Mouse (Mus musculus) c-Kit-positive CD71-positive TER-119-positive erythroid progenitor cells, embryonic 14.5 days (primary cell): ENCODE results near the gene Capn1.

Experiments
- DNase-seq: peaks from one replicate; pipeline ENCODE4 v3.0.0-alpha.2; 2013; ENCODE audit warnings: low spot score

Gene Capn1

DNA sequence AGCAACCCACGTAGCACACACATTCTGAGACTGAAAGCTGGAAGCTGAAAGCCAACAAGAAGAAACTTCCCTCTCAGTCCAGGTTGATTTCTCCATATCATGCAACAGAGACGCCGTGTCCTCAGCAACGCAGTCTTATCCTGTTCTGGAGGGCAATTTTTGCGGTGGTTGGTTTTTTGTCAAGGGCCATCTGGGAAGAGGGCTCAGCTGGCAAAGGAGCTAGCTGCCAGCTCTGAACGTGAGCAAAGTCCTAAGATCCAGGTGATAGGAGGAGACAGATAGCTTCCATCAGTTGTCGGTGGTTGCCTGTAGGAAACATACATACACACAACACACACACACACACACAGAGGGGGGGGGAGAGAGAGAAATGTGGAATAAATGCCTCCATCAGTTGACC lies 22.6 kb upstream of the Capn1 start:
- DNase-seq: no peak

DNA sequence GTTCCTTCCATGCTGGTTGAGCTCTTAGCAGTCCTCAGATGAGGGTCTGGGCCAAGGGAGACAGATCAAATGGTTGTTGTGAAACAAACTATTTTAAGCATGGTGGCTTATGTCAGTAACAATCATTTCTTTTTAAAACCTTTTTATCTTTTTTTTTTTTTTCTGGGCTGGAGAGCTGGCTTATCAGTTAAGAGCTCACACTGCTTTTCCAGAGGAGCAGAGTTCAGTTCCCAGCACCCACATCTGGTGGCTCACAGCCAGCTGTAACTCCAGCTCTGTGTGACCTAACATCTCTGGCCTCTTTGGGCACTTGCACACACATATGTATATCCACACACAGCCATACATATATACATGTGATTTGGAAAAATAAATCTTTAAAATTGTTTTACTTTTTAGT lies 22.0 kb upstream of the Capn1 start:
- DNase-seq: no peak

DNA sequence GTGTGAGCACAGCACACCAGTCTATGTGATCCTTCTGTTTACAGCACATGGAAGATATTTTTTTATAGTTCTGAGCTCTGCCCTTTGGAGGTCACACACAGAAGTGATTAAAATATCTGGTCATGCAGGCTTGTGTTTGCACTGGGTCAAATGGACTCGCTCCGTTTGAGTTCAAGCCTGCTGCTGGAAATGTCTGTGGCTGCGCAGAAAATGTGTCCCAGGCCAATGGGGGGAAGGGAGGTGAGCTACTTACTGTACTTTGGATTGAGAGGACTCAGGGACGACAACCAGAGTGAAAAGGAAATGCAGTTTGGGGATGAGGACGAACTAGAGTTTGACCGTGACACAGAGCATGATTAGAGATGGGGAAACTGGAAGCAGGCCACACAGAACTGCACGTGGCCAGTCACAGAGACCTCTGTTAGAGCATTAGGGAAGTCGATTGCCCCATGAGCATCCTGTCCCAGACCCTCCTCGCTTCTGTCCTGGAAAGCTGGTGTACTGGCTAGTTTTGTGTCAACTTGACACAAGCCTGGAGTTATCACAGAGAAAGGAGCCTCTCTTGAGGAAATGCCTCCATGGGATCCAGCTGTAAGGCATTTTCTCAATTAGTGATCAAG lies 20.4 kb upstream of the Capn1 start:
- no peak for DNase-seq

DNA sequence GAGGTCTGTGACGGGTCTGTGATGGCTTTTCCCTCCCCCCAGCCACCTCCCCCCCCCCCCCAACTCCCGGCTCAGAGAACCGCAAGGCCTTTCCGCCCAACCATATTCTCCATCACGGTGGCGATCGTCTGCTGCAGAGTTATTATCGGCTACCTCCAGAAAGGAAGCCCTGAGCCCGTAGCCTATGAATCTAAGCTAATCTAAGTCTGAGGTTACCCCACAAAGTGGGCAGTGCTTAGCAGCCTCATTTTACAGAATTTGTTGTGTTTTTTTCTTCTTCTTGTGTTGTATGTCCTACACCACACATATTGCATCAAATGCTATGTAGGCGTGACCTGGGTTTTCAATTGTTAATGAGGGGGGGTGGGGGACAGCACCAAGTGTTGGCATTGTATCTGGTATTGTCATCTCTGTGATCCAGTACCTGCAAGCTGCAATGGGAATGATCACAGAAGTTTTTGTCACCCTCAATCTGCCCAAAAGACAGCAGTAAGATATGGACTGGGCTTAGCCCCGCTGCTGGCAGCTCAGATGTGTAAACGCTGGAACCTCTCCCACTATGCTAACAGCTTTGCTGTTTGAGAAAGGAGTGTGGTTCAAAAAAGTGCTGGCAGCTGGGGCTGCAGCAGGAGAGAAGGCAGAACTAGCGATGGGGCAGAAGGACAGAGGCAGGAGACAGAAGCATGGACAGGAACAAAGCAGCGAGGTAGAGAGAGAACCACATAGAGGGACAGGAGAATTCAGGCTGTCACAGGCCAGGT lies 15.0 kb upstream of the Capn1 start:
- no peak for DNase-seq

- no peak for DNase-seq
Measured at GRCm38 (mm10) chr19:6029426-6029825, 13.7 kb upstream of the Capn1 start.

DNA sequence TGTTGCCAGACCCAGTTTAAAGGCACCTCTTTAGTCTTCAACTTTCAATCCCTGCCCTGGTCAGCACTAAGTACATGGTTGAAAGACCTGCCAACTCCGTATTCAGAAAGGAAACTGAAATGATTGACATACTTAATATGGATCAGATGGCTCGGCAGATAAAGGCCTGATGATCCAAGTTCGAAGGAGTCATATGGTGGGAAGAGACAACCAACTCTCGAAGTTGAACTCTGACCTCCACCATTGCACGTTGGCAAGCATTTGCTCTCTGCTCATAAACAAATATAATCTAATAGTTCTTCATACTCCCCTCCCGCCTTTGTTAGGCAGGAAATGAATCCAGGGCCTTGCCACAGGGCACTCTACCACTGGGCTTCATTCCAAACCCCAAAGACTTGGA lies 13.3 kb upstream of the Capn1 start:
- no peak for DNase-seq

GRCm38 (mm10) chr19:6023930-6024329 lies 8.2 kb upstream of the Capn1 start:
- no peak for DNase-seq

DNA sequence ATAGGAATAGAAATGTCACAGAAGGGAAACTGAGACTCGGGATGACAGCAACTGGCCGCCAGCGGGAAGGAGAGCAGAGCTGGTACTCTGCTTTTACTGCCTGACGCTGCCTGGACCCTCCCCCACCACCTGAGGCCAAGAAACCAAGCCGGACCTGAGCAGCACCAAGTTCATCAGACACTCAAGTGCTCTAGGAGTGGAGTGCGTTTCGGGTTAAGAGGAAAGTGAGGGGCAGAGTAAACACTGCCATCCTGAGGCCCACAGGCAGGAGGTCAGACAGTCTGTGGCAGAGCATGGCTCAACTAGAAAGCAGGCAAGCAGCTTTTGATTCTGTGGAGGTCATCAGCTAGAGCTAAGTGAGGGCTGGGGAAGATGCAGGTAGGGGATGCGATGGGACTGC lies 7.4 kb upstream of the Capn1 start:
- DNase-seq: no peak

DNA sequence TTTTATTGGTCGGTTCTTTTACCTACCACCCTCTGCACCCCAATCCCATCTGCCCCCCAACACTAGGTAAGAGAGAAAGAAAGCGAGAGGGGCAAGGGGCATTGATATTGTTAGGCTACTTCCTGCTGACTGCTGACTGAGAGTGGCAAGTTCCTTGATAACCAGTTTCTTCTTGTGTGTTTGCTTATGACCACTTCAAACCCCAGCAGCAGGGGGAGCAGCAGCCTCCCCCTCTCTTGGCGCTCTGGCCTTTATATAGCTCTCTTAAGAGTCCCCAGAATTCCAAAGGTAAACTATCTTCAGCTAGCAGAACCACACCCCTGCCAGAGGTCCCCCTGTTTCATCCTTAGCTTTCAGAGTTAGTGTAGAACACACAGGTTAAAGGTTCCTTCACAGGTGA lies 4.6 kb upstream of the Capn1 start:
- no peak for DNase-seq

- peak; percentile 94 for DNase-seq
Measured at GRCm38 (mm10) chr19:6018142-6019089, 2.7 kb upstream of the Capn1 start.

DNA sequence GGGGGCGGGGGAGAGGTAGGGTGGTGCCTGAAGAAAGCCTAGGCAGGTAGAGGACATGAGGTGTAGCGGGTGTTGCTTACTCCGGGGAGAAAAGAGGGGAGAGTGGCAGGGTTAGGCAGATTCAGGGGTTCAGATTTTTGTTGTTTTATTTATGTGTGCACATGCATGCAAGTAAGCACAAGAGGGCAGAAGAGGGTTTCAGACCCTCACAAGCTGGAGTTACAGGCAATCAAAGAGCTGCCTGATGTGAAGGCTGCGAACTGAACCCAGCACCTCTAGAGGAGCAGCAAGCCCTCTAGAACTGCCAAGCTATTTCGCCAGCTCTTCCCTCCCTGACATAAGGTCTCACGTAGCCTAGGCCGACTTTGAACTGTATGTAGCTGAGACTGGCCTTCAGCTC lies 835 bp upstream of the Capn1 start:
- DNase-seq: peak; percentile 23

GRCm38 (mm10) chr19:6014991-6015510 lies 646 bp downstream of the Capn1 start:
- peak; percentile 87 for DNase-seq

GRCm38 (mm10) chr19:6013691-6014090 lies 2.0 kb downstream of the Capn1 start:
- no peak for DNase-seq

DNA sequence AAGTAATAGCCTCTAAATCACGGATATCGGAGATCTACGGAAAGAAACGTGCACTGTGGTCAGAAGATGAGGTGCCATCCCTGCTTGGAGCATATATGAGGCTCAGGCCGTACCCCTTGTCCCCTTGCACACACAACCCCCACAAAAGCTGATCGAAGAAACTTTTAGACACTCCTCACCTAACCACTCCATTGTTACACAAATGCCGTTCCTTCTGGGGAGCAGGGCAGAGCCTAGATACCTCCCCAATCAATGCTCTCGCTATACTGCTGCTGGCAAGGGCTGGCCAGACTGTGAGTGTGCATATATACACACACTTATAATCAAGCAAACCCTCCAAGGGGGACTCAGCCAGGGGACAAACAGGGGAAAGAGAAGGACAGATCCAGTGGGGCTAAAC lies 6.6 kb downstream of the Capn1 start:
- DNase-seq: no peak

DNA sequence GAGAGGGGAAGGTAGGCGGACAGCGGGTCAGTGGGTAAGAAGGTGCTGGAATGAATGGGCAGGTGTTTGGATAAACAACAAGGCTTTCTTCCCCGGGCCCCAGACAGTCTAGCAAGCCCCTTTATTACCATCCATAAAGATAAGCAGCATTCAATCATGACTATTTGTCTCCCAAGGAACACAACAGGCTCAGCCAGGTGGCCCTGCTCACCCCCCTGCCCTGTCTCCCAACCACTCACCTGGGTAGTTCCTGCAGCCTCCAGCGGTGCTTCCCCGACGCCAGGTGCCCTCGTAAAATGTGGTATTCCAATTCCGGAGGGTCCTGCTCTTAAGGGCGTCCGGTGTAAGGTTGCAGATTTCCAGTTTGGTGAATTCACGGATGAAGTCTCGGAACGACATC lies 8.7 kb downstream of the Capn1 start:
- no peak for DNase-seq

DNA sequence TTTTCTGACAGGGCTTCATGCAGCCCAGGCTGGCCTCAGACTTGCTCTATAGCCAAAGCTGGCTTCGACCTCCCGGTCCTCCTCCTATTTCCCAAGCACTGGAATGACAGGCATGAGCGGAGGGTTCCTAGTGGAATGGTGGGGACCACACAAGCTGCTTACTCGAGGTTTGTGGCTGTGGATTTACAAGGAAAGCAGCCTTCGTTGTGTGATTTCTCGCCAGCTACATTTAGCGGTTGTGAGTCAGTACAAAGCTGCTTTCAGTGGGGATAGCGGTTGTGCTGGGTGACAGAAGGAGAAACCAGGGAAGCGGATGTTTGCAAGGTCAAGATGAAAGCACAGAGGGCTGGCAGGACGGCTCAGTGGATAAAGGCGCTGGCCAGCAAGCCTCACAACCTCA lies 10.2 kb downstream of the Capn1 start:
- DNase-seq: no peak

- DNase-seq: no peak
Measured at GRCm38 (mm10) chr19:5999969-6000368, 15.7 kb downstream of the Capn1 start.

GRCm38 (mm10) chr19:5998180-5998579 lies 17.5 kb downstream of the Capn1 start:
- no peak for DNase-seq

- DNase-seq: no peak
Measured at GRCm38 (mm10) chr19:5994711-5995110, 21.0 kb downstream of the Capn1 start.

- DNase-seq: no peak
Measured at GRCm38 (mm10) chr19:5992012-5992411, 23.7 kb downstream of the Capn1 start.

DNA sequence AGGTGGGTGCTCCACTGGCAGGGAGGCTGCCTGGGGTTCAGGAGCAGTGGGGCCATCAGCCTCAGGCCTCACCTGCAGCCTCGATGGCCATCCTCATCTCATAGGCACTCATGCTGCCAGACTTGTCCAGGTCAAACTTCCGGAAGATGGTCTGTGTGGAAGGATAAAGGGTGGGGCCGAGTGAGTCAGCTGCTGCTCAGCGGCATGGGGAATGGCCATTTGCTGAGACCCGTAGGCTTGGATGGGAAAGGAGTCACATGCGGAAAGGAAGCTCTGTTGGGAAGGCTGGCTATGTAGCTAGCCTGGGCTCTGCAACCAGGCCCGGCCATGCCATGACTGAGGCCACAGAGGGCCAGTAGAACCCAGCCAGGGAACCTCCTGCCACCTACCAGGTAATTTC lies 24.2 kb downstream of the Capn1 start:
- DNase-seq: no peak

DNA sequence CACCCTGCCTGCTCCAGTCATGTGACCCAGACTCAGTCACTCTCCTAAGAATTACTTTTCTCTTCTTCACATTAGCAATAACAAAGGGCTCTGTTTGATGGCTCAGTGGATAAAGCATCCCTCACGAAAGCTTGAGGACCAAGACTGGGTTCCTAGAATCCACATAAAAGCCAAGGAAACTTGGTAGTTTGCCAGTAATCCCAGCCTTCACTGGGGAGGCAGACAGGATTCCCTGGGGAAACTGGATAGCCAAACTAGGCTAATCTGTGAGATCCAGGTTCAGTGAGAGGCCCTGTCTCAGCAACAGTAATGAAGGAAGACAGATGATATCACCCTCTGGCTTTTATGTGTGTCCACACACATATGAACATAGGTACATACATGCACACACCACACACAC lies 24.8 kb downstream of the Capn1 start:
- DNase-seq: no peak

DNA sequence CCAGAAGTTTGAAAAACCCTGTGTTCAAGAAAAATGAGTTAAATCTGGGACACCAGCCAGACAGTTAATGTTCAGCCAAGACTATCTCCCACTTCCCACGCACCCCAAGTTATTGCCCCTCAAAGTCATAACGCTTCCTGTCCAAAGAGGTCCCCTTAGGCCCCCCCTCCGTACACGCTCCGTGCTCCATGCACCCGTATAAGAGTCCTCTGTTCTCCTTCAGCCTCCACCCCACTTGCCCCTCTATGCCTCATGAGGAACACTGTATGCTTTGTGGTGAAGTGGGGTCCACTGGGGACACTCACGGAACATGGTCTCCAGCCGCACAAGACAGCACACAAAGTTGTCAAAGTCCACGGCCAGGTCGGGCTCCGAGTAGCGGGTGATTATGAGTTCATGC lies 25.7 kb downstream of the Capn1 start:
- no peak for DNase-seq
